8 mouse cellular contexts compared by ENCODE assay signal in genomic region chr1:172324725-172325124, GRCm38 (mm10). TPM values are rescaled to one million over a fixed set of nuclear protein-coding genes. Genes with fewer than 3 reads are reported as not detected.
DNase-seq lines count a peak whose midpoint lies in the region; ATAC-seq lines count a peak whose summit lies in the region.

No protein-coding gene starts in this region.

- 10% methylated on average over 7 of the region's 7 CpGs for WGBS in heart, embryonic 11.5 days (ENCODE audit: insufficient replicate concordance)
- WGBS in forebrain, embryonic 10.5 days: 14% methylated on average over 7 of the region's 7 CpGs
- 11% methylated on average over 7 of the region's 7 CpGs for WGBS in hindbrain, embryonic 14.5 days
- WGBS in midbrain, embryonic 14.5 days: 10% methylated on average over 7 of the region's 7 CpGs

- no peak overlapping the region for H3K9ac ChIP-seq in heart, embryonic 11.5 days (ENCODE audit: low read depth, low read length)
- no peak overlapping the region for H3K9ac ChIP-seq in hindbrain, embryonic 14.5 days
- H3K9ac ChIP-seq in midbrain, embryonic 14.5 days (replicated peaks; ENCODE audit: low read length): no peak overlapping the region

- no peak overlapping the region for H3K4me3 ChIP-seq in heart, embryonic 11.5 days (ENCODE audit: low read depth, low read length)
- H3K4me3 ChIP-seq in forebrain, embryonic 10.5 days: no peak overlapping the region
- no peak overlapping the region for H3K4me3 ChIP-seq in hindbrain, embryonic 14.5 days (replicated peaks; ENCODE audit: low read length)
- H3K4me3 ChIP-seq in midbrain, embryonic 14.5 days (replicated peaks; ENCODE audit: low read depth, low read length): no peak overlapping the region

- no peak overlapping the region for H3K4me2 ChIP-seq in heart, embryonic 11.5 days
- H3K4me2 ChIP-seq in hindbrain, embryonic 14.5 days (replicated peaks): no peak overlapping the region
- H3K4me2 ChIP-seq in midbrain, embryonic 14.5 days (ENCODE audit: low read length): no peak overlapping the region

- peaks cover 62% of the 10 kb centered on the region for H3K27me3 ChIP-seq in heart, embryonic 11.5 days (ENCODE audit: control insufficient read depth, insufficient read depth, low read length)
- peaks cover 84% of the 10 kb centered on the region for H3K27me3 ChIP-seq in forebrain, embryonic 10.5 days (ENCODE audit: poor library complexity, severe bottlenecking)
- peaks cover 8% of the 10 kb centered on the region; the same call in 1 of the 2 replicates for H3K27me3 ChIP-seq in hindbrain, embryonic 14.5 days (ENCODE audit: control insufficient read depth, insufficient read depth, low read length)
- H3K27me3 ChIP-seq in midbrain, embryonic 14.5 days (ENCODE audit: control insufficient read depth, insufficient read depth, low read length): peaks cover 13% of the 10 kb centered on the region

- 0 out of 2 replicates have a peak, but pooled peaks cover 2% of the 10 kb centered on the region for H3K9me3 ChIP-seq in heart, embryonic 11.5 days (replicated peaks; ENCODE audit: control insufficient read depth, low read length)
- no peaks in the 10 kb centered on the region for H3K9me3 ChIP-seq in forebrain, embryonic 10.5 days
- no peaks in the 10 kb centered on the region for H3K9me3 ChIP-seq in hindbrain, embryonic 14.5 days (ENCODE audit: control insufficient read depth, low read length)
- no peaks in the 10 kb centered on the region for H3K9me3 ChIP-seq in midbrain, embryonic 14.5 days (ENCODE audit: control insufficient read depth, low read length)

- intact Hi-C loops in left cerebral cortex, postnatal 36 days (cut with DNase I): loop anchor here (5.0 kb wide), 1 partner anchor 38 kb away; no protein-coding TSS in a partner anchor

- ATAC-seq in heart, embryonic 11.5 days (replicated peaks; ENCODE audit: insufficient number of reproducible peaks, low FRiP score, low TSS enrichment): no peak
- no peak for ATAC-seq in hindbrain, embryonic 14.5 days (ENCODE audit: low FRiP score)
- ATAC-seq in midbrain, embryonic 14.5 days (ENCODE audit: low FRiP score, low TSS enrichment): peak; percentile 29; the same call in 1 of the 2 replicates

- peaks cover 4% of the 10 kb centered on the region; the same call in 1 of the 2 replicates for H3K4me1 ChIP-seq in heart, embryonic 11.5 days (ENCODE audit: control insufficient read depth, insufficient read depth, low read length)
- peaks cover 69% of the 10 kb centered on the region for H3K4me1 ChIP-seq in forebrain, embryonic 10.5 days
- H3K4me1 ChIP-seq in hindbrain, embryonic 14.5 days (replicated peaks; ENCODE audit: control insufficient read depth, insufficient read depth, low read length): peaks cover 6% of the 10 kb centered on the region
- H3K4me1 ChIP-seq in midbrain, embryonic 14.5 days (ENCODE audit: control insufficient read depth, insufficient read depth, low read length): peaks cover 28% of the 10 kb centered on the region

- no peaks in the 10 kb centered on the region for H3K36me3 ChIP-seq in heart, embryonic 11.5 days (ENCODE audit: control insufficient read depth, insufficient read depth, low read length)
- H3K36me3 ChIP-seq in forebrain, embryonic 10.5 days (replicated peaks): peaks cover 14% of the 10 kb centered on the region
- no peaks in the 10 kb centered on the region for H3K36me3 ChIP-seq in hindbrain, embryonic 14.5 days (replicated peaks; ENCODE audit: control insufficient read depth, insufficient read depth)
- H3K36me3 ChIP-seq in midbrain, embryonic 14.5 days (ENCODE audit: control insufficient read depth, insufficient read depth, low read length): no peaks in the 10 kb centered on the region

- peak; percentile 73 to 86 for DNase-seq in heart, adult 18-20 months
- peak; percentile 78 for DNase-seq in c-Kit-positive CD71-positive TER-119-negative erythroid progenitor cells, embryonic 14.5 days (ENCODE audit: low read depth)
- DNase-seq in forebrain, embryonic 10.5 days (ENCODE audit: extremely low spot score, low spot score): peak; percentile 77
- DNase-seq in hindbrain, embryonic 14.5 days (ENCODE audit: low spot score): peak; percentile 86
- DNase-seq in left cerebral cortex, postnatal 36 days (ENCODE audit: low spot score in 2 of 2): peak; percentile 76 to 83
- DNase-seq in midbrain, embryonic 14.5 days: peak; percentile 91
- peak; percentile 57 to 84 for DNase-seq in spleen, postnatal 10 days (ENCODE audit: low spot score in 2 of 2)

- H3K27ac ChIP-seq in heart, embryonic 11.5 days (ENCODE audit: low read depth, low read length): no peak overlapping the region
- H3K27ac ChIP-seq in forebrain, embryonic 10.5 days: peak overlapping the region; percentile 45; the same call in 1 of the 2 replicates
- no peak overlapping the region for H3K27ac ChIP-seq in hindbrain, embryonic 14.5 days
- H3K27ac ChIP-seq in midbrain, embryonic 14.5 days (replicated peaks; ENCODE audit: low read depth, low read length): no peak overlapping the region

RNA-seq across cellular contexts. Expression of gene Kcnj9, which starts 4.4 kb away (rescaled TPM):
- total RNA-seq in heart, adult 18-20 months (2021): not detected
- 0.59 and 0.77 TPM in 2 replicates for polyA plus RNA-seq in heart, embryonic 11.5 days (2014; fragmentation: Nextera tagmentation; extraction: Ambion mirVana)
- 0.17 and 0.43 TPM in 2 replicates for polyA plus RNA-seq in forebrain, embryonic 10.5 days (2016; fragmentation: Nextera tagmentation; extraction: Ambion mirVana)
- 1.7 and 2.1 TPM in 2 replicates for polyA plus RNA-seq in hindbrain, embryonic 14.5 days (2014; fragmentation: Nextera tagmentation; extraction: Ambion mirVana)
- 100 to 1,000 TPM; 134 to 136 TPM for total RNA-seq in left cerebral cortex, postnatal 36 days (2021)
- polyA plus RNA-seq in midbrain, embryonic 14.5 days (2014; fragmentation: Nextera tagmentation; extraction: Ambion mirVana): 3.0 and 3.9 TPM in 2 replicates

RNA-seq across cellular contexts. Expression of gene Kcnj10, which starts 16.3 kb away (rescaled TPM):
- total RNA-seq in heart, adult 18-20 months (2021): under 1 TPM; 0.17 to 0.18 TPM
- polyA plus RNA-seq in heart, embryonic 11.5 days (2014; fragmentation: Nextera tagmentation; extraction: Ambion mirVana): 0.09 TPM in 1 of 2 replicates, not detected in the other
- polyA plus RNA-seq in forebrain, embryonic 10.5 days (2016; fragmentation: Nextera tagmentation; extraction: Ambion mirVana): 0.46 and 0.47 TPM in 2 replicates
- polyA plus RNA-seq in hindbrain, embryonic 14.5 days (2014; fragmentation: Nextera tagmentation; extraction: Ambion mirVana): 2.8 and 3.5 TPM in 2 replicates
- total RNA-seq in left cerebral cortex, postnatal 36 days (2021): 10 to 100 TPM; 86.8 to 97.1 TPM
- polyA plus RNA-seq in midbrain, embryonic 14.5 days (2014; fragmentation: Nextera tagmentation; extraction: Ambion mirVana): 1.5 TPM in 2 replicates

RNA-seq across cellular contexts. Expression of gene Atp1a2, which starts 26.9 kb away (rescaled TPM):
- 100 to 1,000 TPM; 496 to 511 TPM for total RNA-seq in heart, adult 18-20 months (2021)
- 4.7 and 7.0 TPM in 2 replicates for polyA plus RNA-seq in heart, embryonic 11.5 days (2014; fragmentation: Nextera tagmentation; extraction: Ambion mirVana)
- polyA plus RNA-seq in forebrain, embryonic 10.5 days (2016; fragmentation: Nextera tagmentation; extraction: Ambion mirVana): 0.86 and 2.0 TPM in 2 replicates
- 27.9 and 29.5 TPM in 2 replicates for polyA plus RNA-seq in hindbrain, embryonic 14.5 days (2014; fragmentation: Nextera tagmentation; extraction: Ambion mirVana)
- 100 to 1,000 TPM; 590 to 654 TPM for total RNA-seq in left cerebral cortex, postnatal 36 days (2021)
- 18.2 and 19.4 TPM in 2 replicates for polyA plus RNA-seq in midbrain, embryonic 14.5 days (2014; fragmentation: Nextera tagmentation; extraction: Ambion mirVana)

RNA-seq across cellular contexts. Expression of gene Pigm, which starts 51.6 kb away (rescaled TPM):
- total RNA-seq in heart, adult 18-20 months (2021): 1 to 10 TPM; 3.2 to 4.2 TPM
- polyA plus RNA-seq in heart, embryonic 11.5 days (2014; fragmentation: Nextera tagmentation; extraction: Ambion mirVana): 8.8 and 9.8 TPM in 2 replicates
- polyA plus RNA-seq in forebrain, embryonic 10.5 days (2016; fragmentation: Nextera tagmentation; extraction: Ambion mirVana): 10.6 and 10.8 TPM in 2 replicates
- 5.6 and 5.9 TPM in 2 replicates for polyA plus RNA-seq in hindbrain, embryonic 14.5 days (2014; fragmentation: Nextera tagmentation; extraction: Ambion mirVana)
- total RNA-seq in left cerebral cortex, postnatal 36 days (2021): 1 to 10 TPM; 7.8 to 8.3 TPM
- 5.2 and 6.4 TPM in 2 replicates for polyA plus RNA-seq in midbrain, embryonic 14.5 days (2014; fragmentation: Nextera tagmentation; extraction: Ambion mirVana)
